Mouse (Mus musculus) lung, postnatal 0 days (tissue): ENCODE data around the gene Wscd2.

Experiments
- CTCF ChIP-seq: IDR thresholded peaks from 2 replicates; pipeline ENCODE4 v1.5.1; 2016; ENCODE audit warnings: antibody characterized with exemption, mild to moderate bottlenecking
- EP300 ChIP-seq: IDR thresholded peaks from 2 replicates; pipeline ENCODE4 v1.6.1; 2016; ENCODE audit warnings: antibody characterized with exemption, mild to moderate bottlenecking, control low read depth

GRCm38 (mm10) chr5:113467072-113467471, 23.1 kb upstream of the Wscd2 start:
- TF ChIP-seq CTCF = no peak
- no peak for TF ChIP-seq EP300
